Mouse (Mus musculus): ENCODE results near the gene Prss1. TPM values are rescaled to one million over a fixed set of nuclear protein-coding genes. Genes with fewer than 3 reads are reported as not detected.
"Not testable (repeated sequence)": the region's sequence is repeated elsewhere in the genome, so short reads cannot be mapped to it uniquely, and the experiment has no call there.

Prss1 gene
- polyA plus RNA-seq (2012; rRNA removed), result not detected in 2 replicates

- DNase-seq (ENCODE audit: low spot score), result not testable (repeated sequence)
These were observed at the start of gene Prss1 for GRCm38 (mm10) chr6:41458632-41459031. Gene Prss1 (plus strand): TSS chr6:41458932.

- not testable (repeated sequence) for DNase-seq (ENCODE audit: low spot score)
These were observed 16.5 kb upstream of the Prss1 start for GRCm38 (mm10) chr6:41442261-41442660.

- not testable (repeated sequence) for DNase-seq (ENCODE audit: low spot score)
These were observed 12.7 kb upstream of the Prss1 start, which contains the start of gene Gm10334 for GRCm38 (mm10) chr6:41446045-41446444. Gene Gm10334 (minus strand): TSS chr6:41446145.

GRCm38 (mm10) chr6:41499374-41499773 is 40.6 kb downstream of the Prss1 start:
- no peak for DNase-seq (ENCODE audit: low spot score)

- no peak for DNase-seq (ENCODE audit: low spot score)
These were observed 46.2 kb downstream of the Prss1 start for GRCm38 (mm10) chr6:41504915-41505314.

GRCm38 (mm10) chr6:41505323-41505722 is 46.6 kb downstream of the Prss1 start:
- no peak for DNase-seq (ENCODE audit: low spot score)

Other genes starting within 250 kb of the Prss1 start
- gene Try4, start 156.7 kb upstream of the Prss1 start, polyA plus RNA-seq (2012; rRNA removed), result 0.23 and 1.2 TPM in 2 replicates
- 0.08 and 0.60 TPM in 2 replicates for gene Try5, start 142.1 kb upstream of the Prss1 start, polyA plus RNA-seq (2012; rRNA removed)
- gene Try10, start 104.8 kb upstream of the Prss1 start, polyA plus RNA-seq (2012; rRNA removed), result not detected in 2 replicates
- not detected in 2 replicates for gene Prss3, start 81.3 kb upstream of the Prss1 start, polyA plus RNA-seq (2012; rRNA removed)
- gene Gm5771, start 66.6 kb upstream of the Prss1 start, polyA plus RNA-seq (2012; rRNA removed), result not detected in 2 replicates
- gene Gm10334, start 12.8 kb upstream of the Prss1 start, polyA plus RNA-seq (2012; rRNA removed), result not detected in 2 replicates
- gene Prss2, start 62.9 kb downstream of the Prss1 start, polyA plus RNA-seq (2012; rRNA removed), result 0.12 and 1.0 TPM in 2 replicates
- 10.7 and 11.2 TPM in 2 replicates for gene Ephb6, start 146.6 kb downstream of the Prss1 start, polyA plus RNA-seq (2012; rRNA removed)
- gene Trpv6, start 177.5 kb downstream of the Prss1 start, polyA plus RNA-seq (2012; rRNA removed), result 0.15 and 0.22 TPM in 2 replicates
- gene Trpv5, start 221.8 kb downstream of the Prss1 start, polyA plus RNA-seq (2012; rRNA removed), result not detected in 2 replicates
- gene Llcfc1, start 225.5 kb downstream of the Prss1 start, polyA plus RNA-seq (2012; rRNA removed), result not detected in 2 replicates
- gene Kel, start 245.4 kb downstream of the Prss1 start, polyA plus RNA-seq (2012; rRNA removed), result not detected in 2 replicates